Mouse (Mus musculus): ENCODE measurements around the gene Gfra4. TPM values are rescaled to one million over a fixed set of nuclear protein-coding genes. Genes with fewer than 3 reads are reported as not detected.
A peak's percentile ranks its signal among the peaks of the same experiment; 100 is the strongest.
"Not testable (repeated sequence)": the region's sequence is repeated elsewhere in the genome, so short reads cannot be mapped to it uniquely, and the experiment has no call there.

The Gfra4 gene
- polyA plus RNA-seq, 1 experiment from 2014 or later = 7.2 TPM

GRCm38 (mm10) chr2:131040854-131041825, 1.7 kb downstream of the Gfra4 start:
- no peaks in the 10 kb centered on the region for H3K9me3 ChIP-seq
- H3K4me1 ChIP-seq = peaks cover 35% of the 10 kb centered on the region
- WGBS = 3% methylated on average over 115 of the region's 115 CpGs
- peak overlapping the region; percentile 84 for H3K27ac ChIP-seq (replicated peaks)
- no peaks in the 10 kb centered on the region for H3K36me3 ChIP-seq (replicated peaks)
- peak; percentile 72 for DNase-seq (ENCODE audit: low spot score)
- H3K27me3 ChIP-seq (replicated peaks; ENCODE audit: low read depth, poor library complexity, severe bottlenecking) = peaks cover 77% of the 10 kb centered on the region
- peak overlapping the region; percentile 79 for H3K4me3 ChIP-seq

DNA sequence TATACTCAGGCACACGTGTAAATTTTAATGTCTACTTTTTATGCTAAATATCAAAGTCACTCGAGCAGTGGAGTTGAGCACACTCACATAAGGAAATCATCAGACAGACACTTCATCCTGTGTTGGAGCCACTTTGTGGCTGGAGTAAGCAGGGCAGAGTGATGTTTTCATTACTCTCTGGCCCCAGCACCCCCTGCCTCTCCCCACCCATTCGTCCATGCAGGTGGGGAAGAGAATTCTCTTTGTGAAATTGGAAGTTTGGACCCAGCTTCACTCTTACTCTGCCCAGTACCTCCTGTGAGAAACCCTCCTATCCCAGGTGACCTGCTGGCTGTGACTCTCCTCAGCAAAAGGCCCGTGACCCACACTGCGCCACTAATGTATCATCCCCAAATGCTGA, 4.2 kb downstream of the Gfra4 start:
- no peak overlapping the region for H3K27ac ChIP-seq (replicated peaks)
- WGBS = 81% methylated on average over 5 of the region's 5 CpGs
- no peaks in the 10 kb centered on the region; the same call in 1 of the 2 replicates for H3K9me3 ChIP-seq
- peaks cover 72% of the 10 kb centered on the region for H3K27me3 ChIP-seq (replicated peaks; ENCODE audit: low read depth, poor library complexity, severe bottlenecking)
- peaks cover 22% of the 10 kb centered on the region for H3K4me1 ChIP-seq
- no peak for DNase-seq (ENCODE audit: low spot score)
- no peaks in the 10 kb centered on the region for H3K36me3 ChIP-seq (replicated peaks)
- no peak overlapping the region for H3K4me3 ChIP-seq

- no peak for DNase-seq (ENCODE audit: low spot score)
- no peak overlapping the region for H3K4me3 ChIP-seq
- peaks cover 22% of the 10 kb centered on the region for H3K4me1 ChIP-seq
- H3K9me3 ChIP-seq = no peaks in the 10 kb centered on the region; the same call in 1 of the 2 replicates
- H3K27me3 ChIP-seq (replicated peaks; ENCODE audit: low read depth, poor library complexity, severe bottlenecking) = peaks cover 67% of the 10 kb centered on the region
- no peaks in the 10 kb centered on the region for H3K36me3 ChIP-seq (replicated peaks)
- no peak overlapping the region for H3K27ac ChIP-seq (replicated peaks)
- WGBS = 90% methylated on average over 6 of the region's 6 CpGs
Observed at GRCm38 (mm10) chr2:131038197-131038596, 4.7 kb downstream of the Gfra4 start.

GRCm38 (mm10) chr2:131037226-131037990, 5.5 kb downstream of the Gfra4 start:
- Histone ChIP-seq H3K27ac (replicated peaks) (no peak overlapping the region), H3K4me3 (no peak overlapping the region), H3K9me3 (no peaks in the 10 kb centered on the region; the same call in 1 of the 2 replicates), H3K27me3 (replicated peaks; ENCODE audit: low read depth, poor library complexity, severe bottlenecking) (peaks cover 59% of the 10 kb centered on the region), H3K4me1 (peaks cover 22% of the 10 kb centered on the region), H3K36me3 (replicated peaks) (no peaks in the 10 kb centered on the region)
- WGBS = 71% methylated on average over 17 of the region's 17 CpGs
- DNase-seq (ENCODE audit: low spot score) = no peak

DNA sequence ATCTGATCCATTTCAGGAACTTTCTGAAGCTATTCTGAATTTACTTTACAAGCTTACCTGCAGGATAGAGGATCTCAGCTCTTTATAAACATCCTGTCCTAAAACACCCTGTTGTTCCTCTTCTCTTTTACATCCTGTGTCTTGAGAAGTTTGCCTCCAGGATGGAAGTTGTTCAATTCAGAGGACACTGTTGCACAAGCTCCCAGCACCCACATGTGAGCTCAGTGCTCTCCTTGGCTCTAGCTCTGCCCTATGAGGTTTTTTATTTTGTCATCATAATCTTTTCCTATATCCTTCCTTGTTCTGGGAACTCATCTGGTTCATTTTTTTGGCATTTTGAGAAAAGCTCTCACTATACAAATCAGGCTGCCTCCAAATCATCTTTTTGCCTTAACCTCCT, 6.1 kb downstream of the Gfra4 start:
- no peak overlapping the region for H3K27ac ChIP-seq (replicated peaks)
- no peaks in the 10 kb centered on the region for H3K36me3 ChIP-seq (replicated peaks)
- peaks cover 53% of the 10 kb centered on the region for H3K27me3 ChIP-seq (replicated peaks; ENCODE audit: low read depth, poor library complexity, severe bottlenecking)
- no peak overlapping the region for H3K4me3 ChIP-seq
- no peak for DNase-seq (ENCODE audit: low spot score)
- peaks cover 19% of the 10 kb centered on the region for H3K4me1 ChIP-seq
- no peaks in the 10 kb centered on the region; the same call in 1 of the 2 replicates for H3K9me3 ChIP-seq

GRCm38 (mm10) chr2:131036343-131036742, 6.5 kb downstream of the Gfra4 start:
- 89% methylated on average over 2 of the region's 2 CpGs for WGBS
- Histone ChIP-seq H3K4me1 (peaks cover 15% of the 10 kb centered on the region), H3K36me3 (replicated peaks) (no peaks in the 10 kb centered on the region), H3K27ac (replicated peaks) (no peak overlapping the region), H3K27me3 (replicated peaks; ENCODE audit: low read depth, poor library complexity, severe bottlenecking) (peaks cover 49% of the 10 kb centered on the region), H3K4me3 (no peak overlapping the region), H3K9me3 (no peaks in the 10 kb centered on the region; the same call in 1 of the 2 replicates)
- DNase-seq (ENCODE audit: low spot score) = no peak

GRCm38 (mm10) chr2:131031406-131031805, 11.5 kb downstream of the Gfra4 start:
- H3K4me3 ChIP-seq; H3K27me3 ChIP-seq (replicated peaks; ENCODE audit: low read depth, poor library complexity, severe bottlenecking); H3K4me1 ChIP-seq; H3K27ac ChIP-seq (replicated peaks); DNase-seq (ENCODE audit: low spot score); H3K9me3 ChIP-seq: not testable (repeated sequence)
- H3K36me3 ChIP-seq (replicated peaks) = peaks cover 11% of the 10 kb centered on the region
- WGBS = 74% methylated on average over 1 of the region's 1 CpGs

DNA sequence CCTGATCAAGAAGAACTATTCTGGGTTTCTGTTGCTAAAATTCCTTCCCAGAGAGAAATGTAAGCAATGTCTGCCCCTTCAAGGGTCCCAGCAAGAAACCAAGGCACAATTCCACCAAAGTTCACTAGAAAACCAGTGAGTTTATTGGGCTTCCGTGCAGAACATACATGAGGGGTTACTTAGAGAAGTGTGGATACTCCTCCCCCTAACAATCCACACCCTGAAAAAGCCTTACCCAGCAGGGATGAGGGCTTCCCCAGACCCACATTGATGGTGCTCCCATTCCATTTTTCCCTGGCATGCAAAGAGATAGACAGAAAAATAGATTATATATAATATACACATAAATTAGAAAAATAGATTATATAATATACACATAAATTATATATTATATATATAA, 11.9 kb downstream of the Gfra4 start:
- DNase-seq (ENCODE audit: low spot score) = no peak
- H3K27me3 ChIP-seq (replicated peaks; ENCODE audit: low read depth, poor library complexity, severe bottlenecking) = peaks cover 1% of the 10 kb centered on the region; the same call in 1 of the 2 replicates
- H3K4me1 ChIP-seq = no peaks in the 10 kb centered on the region
- 78% methylated on average over 1 of the region's 1 CpGs for WGBS
- no peak overlapping the region for H3K4me3 ChIP-seq
- no peaks in the 10 kb centered on the region; the same call in 1 of the 2 replicates for H3K9me3 ChIP-seq
- H3K27ac ChIP-seq (replicated peaks) = no peak overlapping the region
- H3K36me3 ChIP-seq (replicated peaks) = peaks cover 13% of the 10 kb centered on the region

DNA sequence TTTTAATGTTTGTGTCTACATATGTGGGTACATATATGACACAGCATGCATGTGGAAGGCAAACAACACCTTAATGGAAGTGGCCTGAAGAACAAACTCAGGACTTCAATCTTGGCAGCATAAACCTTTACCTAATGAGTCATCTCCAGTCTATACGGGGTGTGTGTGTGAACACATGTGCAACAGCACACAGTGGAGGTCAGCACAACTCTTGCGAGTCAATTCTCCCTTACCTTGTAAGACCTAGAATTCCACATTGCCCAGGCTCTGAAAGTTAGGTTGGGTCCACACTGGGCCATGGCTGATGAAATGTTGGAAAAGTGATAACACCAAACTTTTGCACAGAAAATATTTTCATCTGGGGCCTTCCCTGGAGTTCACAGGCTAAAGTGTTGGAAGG, 12.3 kb downstream of the Gfra4 start:
- H3K9me3 ChIP-seq = no peaks in the 10 kb centered on the region; the same call in 1 of the 2 replicates
- peaks cover 18% of the 10 kb centered on the region for H3K36me3 ChIP-seq (replicated peaks)
- no peak overlapping the region for H3K27ac ChIP-seq (replicated peaks)
- WGBS = 90% methylated on average over 2 of the region's 2 CpGs
- no peaks in the 10 kb centered on the region for H3K4me1 ChIP-seq
- no peak for DNase-seq (ENCODE audit: low spot score)
- H3K4me3 ChIP-seq = no peak overlapping the region
- H3K27me3 ChIP-seq (replicated peaks; ENCODE audit: low read depth, poor library complexity, severe bottlenecking) = no peaks in the 10 kb centered on the region

- H3K9me3 ChIP-seq = no peaks in the 10 kb centered on the region; the same call in 1 of the 2 replicates
- H3K27me3 ChIP-seq (replicated peaks; ENCODE audit: low read depth, poor library complexity, severe bottlenecking) = no peaks in the 10 kb centered on the region
- peaks cover 18% of the 10 kb centered on the region for H3K36me3 ChIP-seq (replicated peaks)
- H3K4me1 ChIP-seq = no peaks in the 10 kb centered on the region
- DNase-seq (ENCODE audit: low spot score) = no peak
- H3K27ac ChIP-seq (replicated peaks) = no peak overlapping the region
- WGBS = 77% methylated on average over 9 of the region's 9 CpGs
- no peak overlapping the region for H3K4me3 ChIP-seq
Observed at GRCm38 (mm10) chr2:131029065-131029935, 13.6 kb downstream of the Gfra4 start.

GRCm38 (mm10) chr2:131026941-131027340, 15.9 kb downstream of the Gfra4 start:
- Histone ChIP-seq H3K4me1 (no peaks in the 10 kb centered on the region), H3K27me3 (replicated peaks; ENCODE audit: low read depth, poor library complexity, severe bottlenecking) (no peaks in the 10 kb centered on the region), H3K4me3 (no peak overlapping the region), H3K27ac (replicated peaks) (no peak overlapping the region), H3K36me3 (replicated peaks) (peaks cover 37% of the 10 kb centered on the region), H3K9me3 (no peaks in the 10 kb centered on the region)
- no peak for DNase-seq (ENCODE audit: low spot score)
- WGBS = 80% methylated on average over 3 of the region's 3 CpGs

- no peaks in the 10 kb centered on the region for H3K9me3 ChIP-seq
- H3K4me1 ChIP-seq = no peaks in the 10 kb centered on the region
- H3K27ac ChIP-seq (replicated peaks) = no peak overlapping the region
- H3K36me3 ChIP-seq (replicated peaks) = peaks cover 46% of the 10 kb centered on the region
- no peak overlapping the region for H3K4me3 ChIP-seq
- no peak for DNase-seq (ENCODE audit: low spot score)
- 91% methylated on average over 2 of the region's 2 CpGs for WGBS
- H3K27me3 ChIP-seq (replicated peaks; ENCODE audit: low read depth, poor library complexity, severe bottlenecking) = no peaks in the 10 kb centered on the region
Observed at GRCm38 (mm10) chr2:131025230-131025629, 17.7 kb downstream of the Gfra4 start.
